Mouse (Mus musculus): ENCODE measurements at regions not wholly inside any gene's neighbourhood (a gene's known extent, or its start where the extent isn't known, plus 50 kb on each side); places are given as distances from the start of the nearest gene placed in this dataset.

GRCm38 (mm10) chr1:105093012-105093411, 263.5 kb downstream of the Rnf152 start:
- H3K9me3 ChIP-seq (ENCODE audit: control insufficient read depth, low read length): no peaks in the 10 kb centered on the region
- H3K4me1 ChIP-seq (ENCODE audit: control insufficient read depth, insufficient read depth, low read length): no peaks in the 10 kb centered on the region
- H3K27ac ChIP-seq (replicated peaks; ENCODE audit: low read depth, low read length): no peak overlapping the region
- H3K4me3 ChIP-seq (replicated peaks; ENCODE audit: low read depth, low read length): no peak overlapping the region
- no peak overlapping the region for H3K4me2 ChIP-seq (ENCODE audit: low read length)
- 68% methylated on average over 1 of the region's 1 CpGs for WGBS
- H3K36me3 ChIP-seq (ENCODE audit: control insufficient read depth, insufficient read depth, low read length): no peaks in the 10 kb centered on the region
- ATAC-seq (ENCODE audit: low FRiP score, low TSS enrichment) (no peak), DNase-seq (no peak)
- H3K9ac ChIP-seq (replicated peaks; ENCODE audit: low read length): no peak overlapping the region
- no peaks in the 10 kb centered on the region for H3K27me3 ChIP-seq (ENCODE audit: control insufficient read depth, insufficient read depth, low read length)

DNA sequence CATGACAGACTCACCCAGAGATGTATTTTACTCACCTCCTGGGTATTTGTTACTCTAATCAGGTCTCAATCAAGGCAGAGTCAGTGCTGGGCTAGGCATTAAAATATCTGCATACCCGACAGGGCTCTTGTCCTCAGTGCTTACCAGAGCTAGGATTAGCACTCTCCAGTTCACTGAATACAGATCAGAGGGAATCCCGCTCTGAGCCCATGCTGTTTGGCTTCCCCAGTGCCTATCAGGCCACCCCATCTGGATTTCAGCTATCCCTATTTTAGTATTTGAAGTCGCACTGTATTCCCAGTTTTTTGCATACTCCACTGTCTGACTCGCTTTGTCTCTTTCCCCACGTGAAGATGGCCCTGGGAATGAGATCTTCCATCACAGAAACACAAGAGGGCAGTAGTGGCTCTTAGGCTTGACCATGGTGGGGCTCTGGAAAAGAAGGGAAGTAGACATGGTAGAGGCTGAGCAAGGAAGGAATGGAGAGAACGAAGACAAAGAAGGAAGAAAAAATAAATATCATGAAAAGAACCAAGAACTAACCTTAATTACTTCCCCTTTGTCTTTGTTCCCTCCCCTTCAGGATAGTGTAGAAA, 264.1 kb downstream of the Rnf152 start:
- ATAC-seq (ENCODE audit: low FRiP score, low TSS enrichment): peak; percentile 63; the same call in 1 of the 2 replicates
- Histone ChIP-seq H3K27me3 (ENCODE audit: control insufficient read depth, insufficient read depth, low read length) (no peaks in the 10 kb centered on the region), H3K4me2 (ENCODE audit: low read length) (no peak overlapping the region), H3K4me1 (ENCODE audit: control insufficient read depth, insufficient read depth, low read length) (no peaks in the 10 kb centered on the region), H3K9me3 (ENCODE audit: control insufficient read depth, low read length) (no peaks in the 10 kb centered on the region), H3K27ac (replicated peaks; ENCODE audit: low read depth, low read length) (no peak overlapping the region), H3K36me3 (ENCODE audit: control insufficient read depth, insufficient read depth, low read length) (no peaks in the 10 kb centered on the region), H3K4me3 (replicated peaks; ENCODE audit: low read depth, low read length) (no peak overlapping the region), H3K9ac (replicated peaks; ENCODE audit: low read length) (no peak overlapping the region)
- peak; percentile 69 for DNase-seq
- WGBS: 13% methylated on average over 6 of the region's 6 CpGs

DNA sequence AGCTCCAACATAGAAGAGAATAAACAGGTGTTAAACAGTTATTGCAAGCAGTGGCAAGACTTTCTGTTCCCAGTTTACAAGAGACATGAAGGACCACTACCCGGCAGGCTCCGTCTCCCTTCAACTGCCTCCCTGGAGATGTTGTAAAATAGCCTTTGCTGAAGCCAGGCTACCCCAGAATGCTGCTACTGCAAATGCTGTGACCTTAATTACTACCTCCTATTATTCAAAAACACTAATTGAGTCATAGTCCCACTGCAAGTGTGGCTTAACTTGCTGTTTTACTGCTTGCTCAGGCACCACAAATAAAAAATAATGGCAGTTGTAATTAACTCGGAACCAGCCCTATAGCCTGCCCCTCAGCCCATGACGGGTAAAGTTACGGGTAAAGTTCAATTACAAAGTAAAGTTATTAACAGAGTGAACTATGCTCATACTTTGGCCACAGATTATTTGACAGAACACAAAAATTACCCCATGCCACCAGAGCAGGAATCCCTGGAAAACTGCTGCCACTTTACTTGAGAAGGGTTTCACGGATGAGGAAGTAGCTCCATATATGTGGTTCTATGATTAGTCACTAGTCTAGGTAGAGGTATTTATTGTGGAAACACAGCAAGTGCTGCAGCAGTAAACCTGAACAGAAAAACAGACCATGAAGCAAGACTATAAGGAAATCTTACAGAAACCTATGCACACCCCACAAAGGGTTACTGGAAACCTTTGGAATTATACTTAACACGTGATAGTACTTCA, 267.6 kb downstream of the Rnf152 start:
- no peaks in the 10 kb centered on the region for H3K27me3 ChIP-seq (ENCODE audit: control insufficient read depth, insufficient read depth, low read length)
- no peaks in the 10 kb centered on the region for H3K36me3 ChIP-seq (ENCODE audit: control insufficient read depth, insufficient read depth, low read length)
- H3K9ac ChIP-seq (replicated peaks; ENCODE audit: low read length): no peak overlapping the region
- H3K9me3 ChIP-seq (ENCODE audit: control insufficient read depth, low read length): no peaks in the 10 kb centered on the region
- no peak overlapping the region for H3K4me3 ChIP-seq (replicated peaks; ENCODE audit: low read depth, low read length)
- ATAC-seq (ENCODE audit: low FRiP score, low TSS enrichment): no peak
- DNase-seq: no peak
- WGBS: 81% methylated on average over 7 of the region's 7 CpGs
- no peak overlapping the region for H3K27ac ChIP-seq (replicated peaks; ENCODE audit: low read depth, low read length)
- H3K4me2 ChIP-seq (ENCODE audit: low read length): no peak overlapping the region
- no peaks in the 10 kb centered on the region for H3K4me1 ChIP-seq (ENCODE audit: control insufficient read depth, insufficient read depth, low read length)

- Histone ChIP-seq H3K36me3 (ENCODE audit: control insufficient read depth, insufficient read depth, low read length) (no peaks in the 10 kb centered on the region), H3K27ac (replicated peaks; ENCODE audit: low read depth, low read length) (no peak overlapping the region), H3K4me3 (replicated peaks; ENCODE audit: low read depth, low read length) (no peak overlapping the region), H3K27me3 (ENCODE audit: control insufficient read depth, insufficient read depth, low read length) (no peaks in the 10 kb centered on the region), H3K9me3 (ENCODE audit: control insufficient read depth, low read length) (no peaks in the 10 kb centered on the region), H3K9ac (replicated peaks; ENCODE audit: low read length) (no peak overlapping the region), H3K4me1 (ENCODE audit: control insufficient read depth, insufficient read depth, low read length) (no peaks in the 10 kb centered on the region), H3K4me2 (ENCODE audit: low read length) (no peak overlapping the region)
- ATAC-seq (ENCODE audit: low FRiP score, low TSS enrichment) (no peak), DNase-seq (no peak)
- WGBS: 80% methylated on average over 1 of the region's 1 CpGs
Measured at GRCm38 (mm10) chr1:105087623-105088022, 268.9 kb downstream of the Rnf152 start.

GRCm38 (mm10) chr1:105084556-105084955, 272.0 kb downstream of the Rnf152 start:
- Histone ChIP-seq H3K36me3 (ENCODE audit: control insufficient read depth, insufficient read depth, low read length) (no peaks in the 10 kb centered on the region), H3K4me2 (ENCODE audit: low read length) (no peak overlapping the region), H3K9me3 (ENCODE audit: control insufficient read depth, low read length) (no peaks in the 10 kb centered on the region), H3K9ac (replicated peaks; ENCODE audit: low read length) (no peak overlapping the region), H3K4me1 (ENCODE audit: control insufficient read depth, insufficient read depth, low read length) (no peaks in the 10 kb centered on the region), H3K27me3 (ENCODE audit: control insufficient read depth, insufficient read depth, low read length) (no peaks in the 10 kb centered on the region), H3K4me3 (replicated peaks; ENCODE audit: low read depth, low read length) (no peak overlapping the region), H3K27ac (replicated peaks; ENCODE audit: low read depth, low read length) (no peak overlapping the region)
- no peak for DNase-seq
- 88% methylated on average over 3 of the region's 3 CpGs for WGBS
- ATAC-seq (ENCODE audit: low FRiP score, low TSS enrichment): no peak

DNA sequence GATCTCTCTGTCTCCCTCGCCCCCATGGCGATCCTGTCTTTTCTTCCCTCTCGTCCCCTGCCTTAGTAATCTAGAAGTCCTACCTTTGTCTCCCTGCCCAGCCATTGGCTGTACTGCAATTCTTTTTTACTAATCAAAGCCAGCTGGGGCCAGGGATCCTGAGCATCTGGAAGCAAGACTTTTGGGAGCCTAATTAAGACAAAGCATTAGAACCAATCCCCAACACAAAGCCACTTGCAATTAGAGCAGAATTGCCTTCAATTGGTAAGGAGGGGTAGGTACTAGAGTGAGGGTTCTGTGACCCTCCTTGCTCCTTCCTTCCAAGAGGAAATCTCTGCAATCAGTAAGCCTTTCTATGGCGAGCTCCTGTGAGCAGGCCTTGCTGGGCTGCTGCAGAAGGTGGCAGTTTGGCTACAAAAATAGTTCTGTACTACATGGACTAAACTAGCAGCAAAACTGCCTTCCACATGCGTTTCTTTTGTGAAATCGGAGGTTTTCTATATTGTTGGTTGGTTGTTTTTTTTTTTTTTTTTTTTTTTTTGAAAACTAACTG, 272.9 kb downstream of the Rnf152 start:
- Histone ChIP-seq H3K36me3 (ENCODE audit: control insufficient read depth, insufficient read depth, low read length) (no peaks in the 10 kb centered on the region), H3K27ac (replicated peaks; ENCODE audit: low read depth, low read length) (no peak overlapping the region), H3K9me3 (ENCODE audit: control insufficient read depth, low read length) (no peaks in the 10 kb centered on the region), H3K4me3 (replicated peaks; ENCODE audit: low read depth, low read length) (no peak overlapping the region), H3K27me3 (ENCODE audit: control insufficient read depth, insufficient read depth, low read length) (no peaks in the 10 kb centered on the region), H3K9ac (replicated peaks; ENCODE audit: low read length) (no peak overlapping the region), H3K4me2 (ENCODE audit: low read length) (no peak overlapping the region), H3K4me1 (ENCODE audit: control insufficient read depth, insufficient read depth, low read length) (no peaks in the 10 kb centered on the region)
- peak; percentile 17; the same call in 1 of the 2 replicates for ATAC-seq (ENCODE audit: low FRiP score, low TSS enrichment)
- WGBS: 54% methylated on average over 6 of the region's 6 CpGs
- DNase-seq: no peak

DNA sequence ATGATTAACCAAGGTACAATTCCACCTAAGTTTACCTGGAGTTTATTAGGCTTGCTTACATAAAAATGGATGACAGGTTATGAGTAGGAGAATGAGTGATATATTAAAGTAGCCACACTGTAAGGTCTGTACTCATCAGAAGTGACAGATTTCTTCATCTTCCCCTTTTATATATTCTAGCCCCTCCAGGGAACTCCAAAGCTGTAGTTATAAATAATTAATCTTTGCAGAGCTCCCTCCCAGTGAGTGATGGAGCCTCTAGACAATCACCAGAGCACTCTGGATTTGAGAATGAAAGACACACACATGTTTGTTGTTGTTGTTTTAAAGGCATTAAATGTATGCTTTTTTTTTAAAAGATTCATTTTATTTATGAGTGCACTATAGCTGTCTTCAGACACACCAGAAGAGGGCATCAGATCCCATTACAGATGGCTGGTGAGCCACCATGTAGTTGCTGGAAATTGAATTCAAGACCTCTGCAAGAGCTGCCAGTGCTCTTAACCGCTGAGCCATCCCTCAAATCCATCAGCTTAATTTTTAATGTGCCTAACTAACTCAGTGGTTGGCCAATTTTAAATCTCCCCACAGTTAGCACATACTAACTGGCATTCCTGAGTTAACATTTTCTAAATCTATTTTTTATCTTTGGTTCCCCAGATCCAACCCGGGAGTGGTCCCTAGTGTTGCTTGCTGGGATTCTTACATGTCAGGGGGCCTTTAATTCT, 273.5 kb downstream of the Rnf152 start:
- ATAC-seq (ENCODE audit: low FRiP score, low TSS enrichment) (peak; percentile 46; the same call in 1 of the 2 replicates), DNase-seq (peak; percentile 47)
- H3K4me3 ChIP-seq (replicated peaks; ENCODE audit: low read depth, low read length): no peak overlapping the region
- no peak overlapping the region for H3K4me2 ChIP-seq (ENCODE audit: low read length)
- no peaks in the 10 kb centered on the region for H3K36me3 ChIP-seq (ENCODE audit: control insufficient read depth, insufficient read depth, low read length)
- H3K27ac ChIP-seq (replicated peaks; ENCODE audit: low read depth, low read length): no peak overlapping the region
- H3K9me3 ChIP-seq (ENCODE audit: control insufficient read depth, low read length): no peaks in the 10 kb centered on the region
- no peaks in the 10 kb centered on the region for H3K4me1 ChIP-seq (ENCODE audit: control insufficient read depth, insufficient read depth, low read length)
- H3K9ac ChIP-seq (replicated peaks; ENCODE audit: low read length): no peak overlapping the region
- no peaks in the 10 kb centered on the region for H3K27me3 ChIP-seq (ENCODE audit: control insufficient read depth, insufficient read depth, low read length)
- 69% methylated on average over 2 of the region's 2 CpGs for WGBS

DNA sequence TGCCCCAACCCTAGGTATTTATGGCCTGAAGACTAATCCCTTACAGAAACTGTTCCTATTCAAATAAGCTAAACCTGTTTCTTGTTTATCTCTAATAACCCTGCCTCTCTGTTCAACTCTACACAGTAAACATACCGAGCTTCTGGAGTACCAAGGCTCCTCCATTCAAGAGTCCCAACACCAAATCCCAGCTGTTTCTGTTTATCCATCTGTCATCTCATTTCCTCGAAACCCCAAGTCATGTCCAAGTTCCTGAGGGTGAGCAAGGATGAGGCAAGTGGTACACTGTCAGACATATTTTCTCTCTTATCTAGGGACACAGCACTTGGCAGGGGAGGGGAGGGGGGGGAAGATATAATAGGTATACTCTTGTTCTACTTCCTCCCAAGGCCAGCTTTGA, 274.6 kb downstream of the Rnf152 start:
- no peak overlapping the region for H3K4me3 ChIP-seq (replicated peaks; ENCODE audit: low read depth, low read length)
- H3K27ac ChIP-seq (replicated peaks; ENCODE audit: low read depth, low read length): no peak overlapping the region
- H3K9me3 ChIP-seq (ENCODE audit: control insufficient read depth, low read length): no peaks in the 10 kb centered on the region
- DNase-seq (no peak), ATAC-seq (ENCODE audit: low FRiP score, low TSS enrichment) (no peak)
- H3K9ac ChIP-seq (replicated peaks; ENCODE audit: low read length): no peak overlapping the region
- 85% methylated on average over 2 of the region's 2 CpGs for WGBS
- H3K4me2 ChIP-seq (ENCODE audit: low read length): no peak overlapping the region
- H3K36me3 ChIP-seq (ENCODE audit: control insufficient read depth, insufficient read depth, low read length): no peaks in the 10 kb centered on the region
- no peaks in the 10 kb centered on the region for H3K4me1 ChIP-seq (ENCODE audit: control insufficient read depth, insufficient read depth, low read length)
- no peaks in the 10 kb centered on the region for H3K27me3 ChIP-seq (ENCODE audit: control insufficient read depth, insufficient read depth, low read length)
